Mouse (Mus musculus) brain, embryonic 14.5 days (tissue): Measurements from ENCODE around the gene Lmtk2.

ENCODE experiments used
- CTCF ChIP-seq: fragments of 200-500 bp; IDR thresholded peaks from 2 replicates; pipeline ENCODE4 v1.5.1; 2012; ENCODE audit warnings: inconsistent platforms, mild to moderate bottlenecking, moderate library complexity, borderline replicate concordance; ENCODE audit not compliant: insufficient read depth, insufficient read length; ENCODE audit errors: extremely low read depth
- POLR2A ChIP-seq: fragments of 200-500 bp; IDR thresholded peaks from 2 replicates; pipeline ENCODE4 v1.6.1; 2012; ENCODE audit warnings: mild to moderate bottlenecking, inconsistent platforms, borderline replicate concordance; ENCODE audit not compliant: poor library complexity, insufficient read depth, insufficient read length, severe bottlenecking; ENCODE audit errors: extremely low read depth

DNA sequence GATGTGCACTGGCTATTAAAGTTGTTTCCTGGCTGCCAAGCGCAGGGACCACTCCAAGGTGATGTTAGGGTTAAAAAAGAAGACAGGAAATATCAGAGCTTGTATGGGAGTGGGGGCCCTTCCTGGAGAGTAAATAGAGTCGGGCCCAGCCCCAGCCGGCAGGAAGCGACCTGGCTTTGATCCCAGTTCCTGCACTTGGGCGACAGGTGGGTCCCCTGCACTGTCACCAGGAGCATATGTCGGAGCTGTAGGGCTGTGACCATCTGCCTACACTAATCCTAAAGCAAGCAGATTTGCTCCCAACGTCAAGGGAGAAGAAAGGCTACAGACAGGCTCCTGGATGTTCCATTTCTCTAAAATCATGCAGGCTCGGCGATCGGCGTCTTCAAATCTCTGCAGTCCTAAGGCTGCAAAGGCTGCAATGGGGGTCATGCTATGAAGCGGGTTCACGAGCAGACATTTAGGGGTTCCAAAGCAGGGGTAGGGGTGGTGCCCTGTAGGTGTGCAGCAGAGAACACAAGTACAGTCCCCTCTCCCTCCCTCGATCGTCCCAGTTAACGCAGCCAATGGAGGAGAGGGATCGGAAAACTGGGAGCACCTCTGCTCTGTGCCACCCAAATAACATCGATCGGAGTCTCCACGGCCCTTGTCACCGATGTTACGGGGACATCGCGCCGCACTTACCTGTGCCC, 122.7 kb downstream of the Lmtk2 start:
- TF ChIP-seq POLR2A (no peak), CTCF (no peak)
